Mouse (Mus musculus) intestine, embryonic 15.5 days (tissue): ENCODE results near the gene Sri. TPM values are rescaled to one million over a fixed set of nuclear protein-coding genes. Genes with fewer than 3 reads are reported as not detected.
A peak's percentile ranks its signal among the peaks of the same experiment; 100 is the strongest.

Experiments
- ATAC-seq: fragments of 200-750 bp; cut with Nextera tagmentation; 2 replicates; pipeline ENCODE4 v1.8.0; 2017; ENCODE audit warnings: moderate TSS enrichment, moderate library complexity
- H3K27ac ChIP-seq: fragments of 300-500 bp; sonication (generic); 2 replicates; pipeline ENCODE4 v1.5.1; 2015; ENCODE audit warnings: mild to moderate bottlenecking, inconsistent platforms
- H3K27me3 ChIP-seq: fragments of 300-500 bp; sonication (generic); replicated peaks from 2 replicates; pipeline ENCODE4 v1.6.1; 2015; ENCODE audit warnings: inconsistent platforms
- H3K36me3 ChIP-seq: fragments of 300-500 bp; sonication (generic); 2 replicates; pipeline ENCODE4 v1.6.1; 2015; ENCODE audit warnings: inconsistent platforms
- H3K4me1 ChIP-seq: fragments of 300-500 bp; sonication (generic); replicated peaks from 2 replicates; pipeline ENCODE4 v1.6.1; 2015; ENCODE audit warnings: inconsistent platforms
- H3K4me2 ChIP-seq: fragments of 300-500 bp; sonication (generic); replicated peaks from 2 replicates; pipeline ENCODE4 v1.6.1; 2015; ENCODE audit warnings: mild to moderate bottlenecking, inconsistent platforms
- H3K4me3 ChIP-seq: fragments of 300-500 bp; sonication (generic); replicated peaks from 2 replicates; pipeline ENCODE4 v1.5.1; 2015; ENCODE audit warnings: inconsistent platforms
- H3K9ac ChIP-seq: fragments of 300-500 bp; sonication (generic); 2 replicates; pipeline ENCODE4 v1.6.1; 2015; ENCODE audit warnings: inconsistent platforms
- H3K9me3 ChIP-seq: fragments of 300-500 bp; sonication (generic); 2 replicates; pipeline ENCODE4 v1.6.1; 2016; ENCODE audit warnings: inconsistent platforms
- WGBS: fragments of 180-500 bp; shearing (Covaris S2); methylation state at CpG from one replicate; pipeline ENCODE4 v1.1.7; 2015; 5-methylcytosine and 5-hydroxymethylcytosine counted together
- polyA plus RNA-seq: library from polyadenylated mRNA; unstranded; fragments of >200 nt; fragmentation: Nextera tagmentation; extraction: Ambion mirVana; gene quantifications from 2 replicates; pipeline ENCODE4 v1.2.1, GENCODE M21; 2015

Sri gene
- polyA plus RNA-seq, 1 experiment from 2014 or later: 280 TPM

DNA sequence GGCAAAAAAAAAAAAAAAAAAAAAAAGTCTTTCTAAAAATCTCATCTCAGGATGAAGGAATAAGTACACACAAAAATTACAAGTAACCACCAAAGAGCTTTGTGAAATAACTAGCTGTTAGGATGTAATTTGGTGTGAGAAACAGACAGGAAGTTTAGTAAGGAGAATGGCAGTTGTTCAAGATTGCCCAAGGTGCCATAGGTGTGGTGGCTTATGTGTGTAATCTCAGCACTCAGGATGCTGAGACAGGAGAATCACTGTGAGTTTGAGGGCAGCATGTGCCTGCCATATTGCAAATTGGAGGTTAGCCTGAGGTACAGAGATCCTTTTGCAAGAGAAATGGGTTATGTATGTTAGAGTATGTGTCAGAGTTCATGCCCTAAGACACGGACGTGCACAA lies 16.6 kb downstream of the Sri start:
- H3K4me3 ChIP-seq: no peak overlapping the region
- no peaks in the 10 kb centered on the region for H3K9me3 ChIP-seq
- no peak overlapping the region for H3K4me2 ChIP-seq
- H3K9ac ChIP-seq: no peak overlapping the region
- 96% methylated on average over 2 of the region's 2 CpGs for WGBS
- no peak for ATAC-seq
- no peak overlapping the region for H3K27ac ChIP-seq
- peaks cover 30% of the 10 kb centered on the region for H3K36me3 ChIP-seq
- no peaks in the 10 kb centered on the region for H3K4me1 ChIP-seq
- H3K27me3 ChIP-seq: no peaks in the 10 kb centered on the region

GRCm38 (mm10) chr5:8063207-8063606 lies 17.3 kb downstream of the Sri start:
- H3K27ac ChIP-seq: no peak overlapping the region
- peaks cover 30% of the 10 kb centered on the region for H3K36me3 ChIP-seq
- no peak overlapping the region for H3K4me3 ChIP-seq
- H3K4me1 ChIP-seq: no peaks in the 10 kb centered on the region
- no peak overlapping the region for H3K4me2 ChIP-seq
- 78% methylated on average over 6 of the region's 6 CpGs for WGBS
- no peaks in the 10 kb centered on the region for H3K9me3 ChIP-seq
- no peaks in the 10 kb centered on the region for H3K27me3 ChIP-seq
- ATAC-seq: peak; percentile 39; the same call in 1 of the 2 replicates
- no peak overlapping the region for H3K9ac ChIP-seq

- Histone ChIP-seq H3K4me2 (no peak overlapping the region), H3K36me3 (peaks cover 2% of the 10 kb centered on the region; the same call in 1 of the 2 replicates), H3K9ac (no peak overlapping the region), H3K27me3 (no peaks in the 10 kb centered on the region), H3K27ac (no peak overlapping the region), H3K9me3 (no peaks in the 10 kb centered on the region), H3K4me3 (no peak overlapping the region), H3K4me1 (no peaks in the 10 kb centered on the region)
- ATAC-seq: no peak
- 90% methylated on average over 9 of the region's 9 CpGs for WGBS
These were observed 27.5 kb downstream of the Sri start for GRCm38 (mm10) chr5:8073406-8073805.

DNA sequence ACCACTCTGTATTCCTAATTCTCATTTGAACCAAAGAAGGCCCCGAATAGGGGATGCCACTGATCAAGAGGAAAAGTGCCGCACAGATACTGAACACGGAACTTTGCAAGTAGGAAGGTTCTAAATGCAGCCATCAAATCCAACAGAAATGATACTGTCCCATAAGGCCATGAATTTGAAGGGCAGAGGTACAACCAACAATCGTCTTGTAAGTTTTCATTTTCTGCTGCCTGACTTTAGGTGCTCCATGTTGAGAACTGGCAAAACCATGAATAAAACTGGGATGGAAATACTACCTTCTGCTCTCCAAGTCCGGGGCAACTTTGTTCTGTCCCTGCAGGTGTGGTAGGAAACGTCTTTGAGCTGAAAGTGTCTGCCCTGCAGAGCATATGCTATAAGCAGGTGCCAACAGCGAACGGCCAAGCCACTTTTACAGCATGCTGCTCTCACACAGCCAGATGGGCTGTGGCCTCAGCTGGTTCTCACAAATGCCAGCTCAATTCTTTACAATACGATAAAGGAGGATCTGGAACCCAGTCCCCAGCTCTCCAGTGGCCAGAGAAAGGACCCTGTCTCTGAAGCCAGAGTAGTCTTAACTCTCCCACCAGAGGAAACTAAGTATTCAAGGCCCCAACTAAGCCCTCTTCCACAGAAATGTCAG lies 28.2 kb downstream of the Sri start:
- H3K4me3 ChIP-seq: no peak overlapping the region
- peaks cover 2% of the 10 kb centered on the region; the same call in 1 of the 2 replicates for H3K36me3 ChIP-seq
- no peak overlapping the region for H3K4me2 ChIP-seq
- no peak for ATAC-seq
- H3K9me3 ChIP-seq: no peaks in the 10 kb centered on the region
- no peak overlapping the region for H3K27ac ChIP-seq
- H3K27me3 ChIP-seq: no peaks in the 10 kb centered on the region
- WGBS: 93% methylated on average over 9 of the region's 9 CpGs
- no peak overlapping the region for H3K9ac ChIP-seq
- H3K4me1 ChIP-seq: no peaks in the 10 kb centered on the region

GRCm38 (mm10) chr5:8077481-8077880 lies 31.6 kb downstream of the Sri start:
- H3K36me3 ChIP-seq: no peaks in the 10 kb centered on the region; the same call in 1 of the 2 replicates
- no peaks in the 10 kb centered on the region for H3K9me3 ChIP-seq
- 77% methylated on average over 8 of the region's 8 CpGs for WGBS
- ATAC-seq: no peak
- H3K9ac ChIP-seq: no peak overlapping the region
- no peaks in the 10 kb centered on the region for H3K27me3 ChIP-seq
- H3K4me1 ChIP-seq: no peaks in the 10 kb centered on the region
- no peak overlapping the region for H3K27ac ChIP-seq
- no peak overlapping the region for H3K4me3 ChIP-seq
- H3K4me2 ChIP-seq: no peak overlapping the region

- 74% methylated on average over 20 of the region's 20 CpGs for WGBS
- H3K4me3 ChIP-seq: no peak overlapping the region
- no peaks in the 10 kb centered on the region for H3K36me3 ChIP-seq
- H3K9ac ChIP-seq: no peak overlapping the region
- H3K9me3 ChIP-seq: no peaks in the 10 kb centered on the region
- ATAC-seq: no peak
- H3K27ac ChIP-seq: no peak overlapping the region
- no peak overlapping the region for H3K4me2 ChIP-seq
- H3K4me1 ChIP-seq: no peaks in the 10 kb centered on the region
- H3K27me3 ChIP-seq: no peaks in the 10 kb centered on the region
These were observed 37.1 kb downstream of the Sri start for GRCm38 (mm10) chr5:8082800-8083509.

DNA sequence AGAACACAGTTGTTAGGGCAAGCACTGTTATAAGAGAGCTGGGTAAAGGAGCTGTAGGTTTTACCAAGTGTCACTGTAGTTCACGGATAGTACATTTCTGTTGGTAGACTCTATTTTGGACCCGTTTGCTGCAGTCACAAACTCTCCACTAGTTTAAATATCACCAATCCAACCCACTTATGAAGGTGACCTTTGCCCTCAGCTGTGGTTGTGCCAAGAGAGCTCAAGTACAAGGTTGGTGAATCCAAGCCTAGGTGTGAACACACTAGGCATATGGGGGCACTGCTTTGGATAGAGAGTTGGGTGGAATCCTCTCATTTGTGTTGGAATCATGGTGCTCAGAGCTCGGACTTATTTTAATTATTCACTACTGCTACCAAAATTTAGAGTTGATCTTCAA lies 39.8 kb downstream of the Sri start:
- no peak overlapping the region for H3K4me2 ChIP-seq
- H3K9ac ChIP-seq: no peak overlapping the region
- H3K36me3 ChIP-seq: no peaks in the 10 kb centered on the region
- no peak overlapping the region for H3K27ac ChIP-seq
- WGBS: 94% methylated on average over 3 of the region's 3 CpGs
- no peaks in the 10 kb centered on the region for H3K27me3 ChIP-seq
- no peaks in the 10 kb centered on the region for H3K9me3 ChIP-seq
- H3K4me1 ChIP-seq: no peaks in the 10 kb centered on the region
- no peak for ATAC-seq
- no peak overlapping the region for H3K4me3 ChIP-seq

GRCm38 (mm10) chr5:8088147-8088546 lies 42.3 kb downstream of the Sri start:
- no peak for ATAC-seq
- Histone ChIP-seq H3K9ac (no peak overlapping the region), H3K4me1 (no peaks in the 10 kb centered on the region), H3K4me3 (no peak overlapping the region), H3K9me3 (no peaks in the 10 kb centered on the region), H3K4me2 (no peak overlapping the region), H3K27me3 (no peaks in the 10 kb centered on the region), H3K27ac (no peak overlapping the region), H3K36me3 (no peaks in the 10 kb centered on the region)
- 81% methylated on average over 3 of the region's 3 CpGs for WGBS

DNA sequence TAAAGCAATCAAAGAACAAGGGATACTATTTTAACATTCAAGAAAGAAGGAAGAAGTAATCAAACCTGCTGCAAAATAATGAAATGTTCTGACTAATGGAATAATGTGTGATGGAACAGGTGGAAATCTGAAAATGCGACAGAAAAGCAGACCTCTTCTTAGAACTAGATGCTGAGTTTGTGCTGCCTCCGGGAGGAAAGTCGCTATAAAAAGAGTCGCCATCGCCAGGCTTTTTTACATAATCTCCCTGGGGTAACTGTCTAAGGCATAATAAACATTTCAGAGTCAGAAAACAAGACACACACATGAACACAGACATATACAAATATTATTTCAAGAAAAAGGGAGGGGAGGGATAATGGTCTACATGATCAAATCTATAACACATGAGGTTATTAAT lies 49.0 kb downstream of the Sri start:
- no peak overlapping the region for H3K4me2 ChIP-seq
- no peak for ATAC-seq
- no peaks in the 10 kb centered on the region for H3K36me3 ChIP-seq
- no peaks in the 10 kb centered on the region for H3K9me3 ChIP-seq
- H3K27me3 ChIP-seq: no peaks in the 10 kb centered on the region
- H3K9ac ChIP-seq: no peak overlapping the region
- WGBS: 79% methylated on average over 5 of the region's 5 CpGs
- no peak overlapping the region for H3K4me3 ChIP-seq
- no peak overlapping the region for H3K27ac ChIP-seq
- no peaks in the 10 kb centered on the region for H3K4me1 ChIP-seq

- no peaks in the 10 kb centered on the region for H3K4me1 ChIP-seq
- H3K4me2 ChIP-seq: no peak overlapping the region
- no peak overlapping the region for H3K4me3 ChIP-seq
- H3K9ac ChIP-seq: no peak overlapping the region
- H3K36me3 ChIP-seq: no peaks in the 10 kb centered on the region
- no peaks in the 10 kb centered on the region for H3K9me3 ChIP-seq
- no peak overlapping the region for H3K27ac ChIP-seq
- H3K27me3 ChIP-seq: no peaks in the 10 kb centered on the region
- WGBS: 95% methylated on average over 1 of the region's 1 CpGs
- ATAC-seq: no peak
These were observed 49.8 kb downstream of the Sri start for GRCm38 (mm10) chr5:8095689-8096088.

- Histone ChIP-seq H3K4me3 (no peak overlapping the region), H3K4me1 (no peaks in the 10 kb centered on the region), H3K27ac (no peak overlapping the region), H3K36me3 (no peaks in the 10 kb centered on the region), H3K9ac (no peak overlapping the region), H3K27me3 (no peaks in the 10 kb centered on the region), H3K9me3 (no peaks in the 10 kb centered on the region), H3K4me2 (no peak overlapping the region)
- WGBS: 87% methylated on average over 3 of the region's 3 CpGs
- no peak for ATAC-seq
These were observed 65.8 kb downstream of the Sri start for GRCm38 (mm10) chr5:8111691-8112090.

GRCm38 (mm10) chr5:8112246-8112645 lies 66.4 kb downstream of the Sri start:
- Histone ChIP-seq H3K4me1 (no peaks in the 10 kb centered on the region), H3K4me3 (no peak overlapping the region), H3K4me2 (no peak overlapping the region), H3K27me3 (no peaks in the 10 kb centered on the region), H3K36me3 (no peaks in the 10 kb centered on the region), H3K27ac (no peak overlapping the region), H3K9me3 (no peaks in the 10 kb centered on the region), H3K9ac (no peak overlapping the region)
- no peak for ATAC-seq
- 90% methylated on average over 5 of the region's 5 CpGs for WGBS
